Mouse (Mus musculus): ENCODE measurements around the gene Gng12.

Gene Gng12

GRCm38 (mm10) chr6:67060057-67060456, 163.9 kb downstream of the Gng12 start:
- no peak for DNase-seq

GRCm38 (mm10) chr6:67069219-67069762, 173.1 kb downstream of the Gng12 start:
- no peak for DNase-seq

GRCm38 (mm10) chr6:67069800-67070315, 173.7 kb downstream of the Gng12 start:
- DNase-seq = no peak
